Mouse (Mus musculus) lung, adult 18-20 months (tissue): ENCODE results near the gene a.

Experiments
- DNase-seq, 2 experiments: peaks; one replicate each; pipeline ENCODE4 v3.0.0; 2022; ENCODE audit warnings: mixed read lengths in 2 of 2

The a gene

GRCm38 (mm10) chr2:155099994-155100795, 309.0 kb downstream of the a start:
- DNase-seq = no peak
